Mouse (Mus musculus) kidney, adult 2 months (tissue): ENCODE measurements at regions not wholly inside any gene's neighbourhood (a gene's known extent, or its start where the extent isn't known, plus 50 kb on each side); places are given as distances from the start of the nearest gene placed in this dataset.

ENCODE experiments used
- DNase-seq: peaks from one replicate; pipeline ENCODE4 v3.0.0; 2021
- H3K27ac ChIP-seq: fragments of 200-500 bp; 2 replicates; pipeline ENCODE4 v1.5.1; 2012; ENCODE audit warnings: low read depth, low read length, control low read depth, inconsistent platforms; ENCODE audit not compliant: insufficient read depth
- H3K27me3 ChIP-seq: fragments of 200-500 bp; replicated peaks from 2 replicates; pipeline ENCODE4 v1.6.1; 2012; ENCODE audit warnings: mild to moderate bottlenecking, moderate library complexity, low read length, inconsistent platforms; ENCODE audit not compliant: control insufficient read depth, insufficient read depth
- H3K36me3 ChIP-seq: fragments of 200-500 bp; 2 replicates; pipeline ENCODE4 v1.6.1; 2012; ENCODE audit warnings: mild to moderate bottlenecking, moderate library complexity, low read length, inconsistent platforms; ENCODE audit not compliant: control insufficient read depth, insufficient read depth
- H3K4me1 ChIP-seq: fragments of 200-500 bp; 2 replicates; pipeline ENCODE4 v1.6.1; 2011; ENCODE audit warnings: low read length; ENCODE audit not compliant: control insufficient read depth, insufficient read depth
- H3K4me3 ChIP-seq: fragments of 200-500 bp; 2 replicates; pipeline ENCODE4 v1.5.1; 2011; ENCODE audit warnings: mild to moderate bottlenecking, low read depth, low read length, control low read depth; ENCODE audit not compliant: insufficient read depth
- CTCF ChIP-seq: fragments of 200-500 bp; conservative IDR thresholded peaks from 2 replicates; pipeline ENCODE4 v1.5.1; 2011; ENCODE audit warnings: low read depth, mild to moderate bottlenecking, control low read depth, low read length, moderate library complexity, mixed read lengths; ENCODE audit not compliant: insufficient read depth, insufficient read length
- POLR2A ChIP-seq: fragments of 200-500 bp; IDR thresholded peaks from one replicate; pipeline ENCODE4 v1.6.1; 2011; ENCODE audit warnings: low read depth, low read length, control low read depth
- WGBS: fragments of 180-500 bp; shearing (Covaris S2); methylation state at CpG from one replicate; pipeline ENCODE4 v1.1.7; 2018; 5-methylcytosine and 5-hydroxymethylcytosine counted together

DNA sequence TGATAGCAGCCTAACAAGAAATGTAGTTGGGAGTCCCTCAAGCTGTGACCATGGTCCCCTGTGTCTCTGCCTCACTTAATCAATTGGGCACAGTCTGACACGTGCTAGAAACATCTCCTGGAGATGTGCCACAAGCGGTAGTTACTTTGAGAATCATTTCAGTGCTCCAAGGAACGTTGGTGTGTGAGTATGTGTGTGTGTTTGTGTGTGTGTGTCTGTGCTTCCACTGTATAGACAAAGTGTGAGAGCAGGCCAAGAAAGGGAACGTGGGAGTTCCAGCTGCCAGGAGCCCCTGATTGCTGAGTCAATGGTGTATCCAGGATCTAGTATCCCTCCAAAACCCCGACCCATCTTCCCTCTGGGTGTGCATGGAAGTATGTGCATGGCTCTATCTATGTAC is 149.0 kb upstream of the A530016L24Rik start:
- 83% methylated on average over 5 of the region's 5 CpGs for WGBS
- no peaks in the 10 kb centered on the region for H3K36me3 ChIP-seq
- TF ChIP-seq CTCF (no peak), POLR2A (no peak)
- DNase-seq, result no peak
- no peak overlapping the region for H3K4me3 ChIP-seq
- no peak overlapping the region for H3K27ac ChIP-seq
- H3K4me1 ChIP-seq, result no peaks in the 10 kb centered on the region
- no peaks in the 10 kb centered on the region for H3K27me3 ChIP-seq

DNA sequence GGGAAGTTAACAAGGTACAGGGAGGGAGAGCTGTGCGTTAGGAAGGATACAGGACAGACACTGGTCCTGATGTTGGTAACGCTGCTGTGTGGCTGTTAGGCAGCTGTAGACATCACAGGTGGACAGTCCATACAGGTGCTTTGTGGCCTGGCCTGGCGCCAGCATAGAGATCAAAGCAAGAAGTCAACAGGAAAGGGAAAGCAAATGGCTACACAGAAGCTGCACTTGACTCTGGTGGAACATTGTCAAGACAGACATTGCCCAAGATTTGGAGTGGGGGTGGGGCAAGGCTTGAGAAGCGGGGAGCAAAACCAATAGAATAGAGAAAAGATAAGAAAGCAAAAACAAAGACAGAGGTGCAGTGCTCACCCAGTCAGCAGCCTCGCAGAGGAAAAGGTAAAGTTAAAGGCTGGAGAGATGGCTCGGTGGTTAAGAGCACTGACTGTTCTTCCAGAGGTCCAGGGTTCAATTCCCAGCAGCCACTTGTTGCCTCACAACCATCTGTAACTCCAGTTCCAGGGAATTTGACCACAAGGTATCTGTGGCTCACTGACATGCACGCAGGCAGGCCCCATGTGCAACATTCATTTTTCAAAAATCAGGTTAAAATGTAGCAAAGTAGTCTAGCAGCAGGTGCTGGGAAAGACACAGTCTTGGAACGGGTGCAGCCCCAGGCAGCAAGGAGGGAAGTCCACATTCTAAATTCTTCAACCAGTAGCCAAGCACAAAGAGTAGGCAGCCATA is 147.3 kb upstream of the A530016L24Rik start:
- 80% methylated on average over 8 of the region's 8 CpGs for WGBS
- H3K4me1 ChIP-seq, result no peaks in the 10 kb centered on the region
- H3K27me3 ChIP-seq, result no peaks in the 10 kb centered on the region
- H3K36me3 ChIP-seq, result no peaks in the 10 kb centered on the region
- H3K27ac ChIP-seq, result no peak overlapping the region
- no peak overlapping the region for H3K4me3 ChIP-seq
- DNase-seq, result no peak
- no peak for TF ChIP-seq CTCF
- no peak for TF ChIP-seq POLR2A

DNA sequence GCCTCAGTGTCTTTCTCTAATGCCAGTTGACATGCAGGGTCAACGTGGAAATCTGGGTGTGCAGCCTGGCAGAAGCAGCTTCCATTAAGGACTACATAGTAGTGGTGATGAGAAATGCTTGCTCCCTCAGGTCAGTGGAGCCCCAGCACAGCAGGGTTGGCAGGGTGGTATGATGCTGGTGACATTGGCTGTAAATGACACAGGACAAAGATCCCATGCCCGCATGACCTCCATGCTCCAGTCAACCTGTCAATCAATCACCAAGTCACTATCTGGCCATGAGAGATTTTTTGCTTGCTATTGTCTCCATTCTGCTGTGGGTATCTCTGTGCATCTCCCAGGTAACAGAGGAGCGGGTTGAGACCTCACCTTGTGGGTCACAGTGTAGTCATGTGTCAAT is 146.2 kb upstream of the A530016L24Rik start:
- Histone ChIP-seq H3K27ac (no peak overlapping the region), H3K4me1 (no peaks in the 10 kb centered on the region), H3K27me3 (no peaks in the 10 kb centered on the region), H3K36me3 (no peaks in the 10 kb centered on the region), H3K4me3 (no peak overlapping the region)
- TF ChIP-seq CTCF (no peak), POLR2A (no peak)
- 75% methylated on average over 3 of the region's 3 CpGs for WGBS
- peak; percentile 40 for DNase-seq

DNA sequence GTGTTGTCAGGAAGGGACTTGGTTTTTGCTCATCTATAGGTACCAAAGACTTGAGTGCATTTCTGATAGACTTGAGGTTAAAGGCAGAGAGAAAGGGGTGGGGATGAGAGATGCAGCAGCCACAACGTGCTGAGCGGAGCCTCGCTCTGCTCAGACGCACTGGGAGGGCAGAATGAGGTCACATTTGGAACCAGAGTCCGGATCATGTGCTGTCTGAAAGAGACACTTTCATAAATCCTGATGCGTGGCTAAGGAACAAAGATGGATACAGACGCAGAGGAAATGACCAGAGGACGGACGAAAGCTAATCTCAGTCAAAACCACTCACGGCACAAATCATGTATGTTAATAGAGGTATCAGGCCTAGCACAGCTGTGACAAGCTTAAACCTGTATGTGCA is 145.0 kb upstream of the A530016L24Rik start:
- peak; percentile 46 for DNase-seq
- WGBS, result 69% methylated on average over 10 of the region's 10 CpGs
- H3K27me3 ChIP-seq, result no peaks in the 10 kb centered on the region
- TF ChIP-seq CTCF (no peak), POLR2A (no peak)
- H3K27ac ChIP-seq, result no peak overlapping the region
- H3K4me3 ChIP-seq, result no peak overlapping the region
- no peaks in the 10 kb centered on the region for H3K4me1 ChIP-seq
- no peaks in the 10 kb centered on the region for H3K36me3 ChIP-seq

DNA sequence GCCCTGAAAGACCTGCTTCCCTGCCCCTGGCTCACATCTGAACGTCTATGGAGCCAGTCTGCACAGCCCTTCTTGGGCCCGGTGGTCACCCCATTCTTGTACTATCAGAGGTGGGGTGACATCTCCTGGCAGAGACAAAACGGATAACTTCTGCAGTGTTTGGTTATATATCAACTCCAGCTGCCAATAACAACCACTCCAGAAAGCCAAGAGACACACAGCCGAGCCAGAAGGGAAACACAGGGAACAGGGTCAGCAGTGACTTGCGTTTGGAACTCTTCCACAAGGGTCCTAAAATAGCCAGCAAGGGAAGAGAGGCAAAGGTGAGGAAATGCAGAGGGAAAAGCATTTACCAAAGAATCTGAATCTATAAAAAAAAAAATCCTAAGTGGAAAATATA is 143.5 kb upstream of the A530016L24Rik start:
- Histone ChIP-seq H3K36me3 (no peaks in the 10 kb centered on the region), H3K27ac (no peak overlapping the region), H3K4me1 (no peaks in the 10 kb centered on the region), H3K4me3 (no peak overlapping the region), H3K27me3 (no peaks in the 10 kb centered on the region)
- TF ChIP-seq CTCF, result no peak
- TF ChIP-seq POLR2A, result no peak
- WGBS, result 47% methylated on average over 5 of the region's 5 CpGs
- DNase-seq, result peak; percentile 35

DNA sequence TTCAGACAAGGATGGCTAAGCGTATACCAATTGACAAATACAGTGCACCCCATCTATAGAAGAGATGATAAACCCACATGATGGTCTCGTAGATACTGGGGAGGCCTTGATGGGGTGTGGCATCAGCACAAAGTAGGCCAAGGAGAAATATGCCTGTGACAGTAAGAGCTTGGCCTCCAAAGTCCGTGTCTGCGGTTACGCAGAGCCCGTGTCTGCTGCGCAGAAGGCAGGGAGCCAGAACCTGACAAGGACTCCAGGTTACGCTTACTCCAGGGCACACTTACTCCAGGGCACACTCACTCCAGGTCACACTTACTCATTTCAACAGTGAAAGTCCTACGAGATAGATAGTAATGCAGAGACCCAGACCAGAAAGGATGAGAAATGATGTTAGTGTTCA is 141.1 kb upstream of the A530016L24Rik start:
- no peaks in the 10 kb centered on the region for H3K4me1 ChIP-seq
- TF ChIP-seq CTCF, result no peak
- TF ChIP-seq POLR2A, result no peak
- H3K4me3 ChIP-seq, result no peak overlapping the region
- WGBS, result 98% methylated on average over 9 of the region's 9 CpGs
- no peaks in the 10 kb centered on the region for H3K27me3 ChIP-seq
- H3K27ac ChIP-seq, result no peak overlapping the region
- no peak for DNase-seq
- no peaks in the 10 kb centered on the region for H3K36me3 ChIP-seq

DNA sequence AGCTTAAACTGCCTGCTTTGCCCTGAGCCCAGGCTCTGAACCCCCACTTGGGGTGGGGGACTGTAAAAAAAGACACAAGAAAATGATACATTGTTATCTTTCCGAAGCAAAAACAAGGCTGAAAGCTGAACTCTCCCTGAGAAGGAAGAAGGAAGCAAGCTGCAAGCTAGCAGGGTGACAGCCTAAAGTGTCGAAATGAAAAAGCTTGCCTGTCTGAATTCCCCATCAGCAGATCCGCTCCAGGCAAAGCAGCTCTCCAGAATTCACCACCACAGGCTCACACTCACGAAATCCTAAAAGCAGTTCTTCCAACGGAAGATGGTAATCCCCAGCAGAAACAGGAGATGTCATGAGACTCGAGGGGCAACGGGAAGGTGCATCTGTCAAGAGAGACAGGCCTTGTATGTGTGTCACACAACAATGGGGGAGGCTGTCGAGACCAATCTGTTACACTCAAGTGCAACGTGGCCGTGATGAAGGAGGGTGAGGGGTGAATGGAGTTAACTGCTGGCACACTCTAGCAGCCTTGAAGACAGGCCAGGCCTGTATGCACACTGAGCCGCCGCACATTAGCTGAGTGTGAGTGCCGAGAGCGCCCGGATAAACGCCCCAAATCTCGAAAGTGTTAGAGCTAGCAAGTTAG is 139.5 kb upstream of the A530016L24Rik start:
- no peaks in the 10 kb centered on the region for H3K27me3 ChIP-seq
- H3K36me3 ChIP-seq, result no peaks in the 10 kb centered on the region
- no peak overlapping the region for H3K4me3 ChIP-seq
- no peaks in the 10 kb centered on the region for H3K4me1 ChIP-seq
- DNase-seq, result no peak
- no peak overlapping the region for H3K27ac ChIP-seq
- TF ChIP-seq POLR2A, result no peak
- TF ChIP-seq CTCF, result no peak
- 65% methylated on average over 17 of the region's 17 CpGs for WGBS
